Comparison of ENCODE assay signal across 23 mouse cellular contexts in genomic region chr11:70210681-70211080, GRCm38 (mm10). TPM values are rescaled to one million over a fixed set of nuclear protein-coding genes. Genes with fewer than 3 reads are reported as not detected.
DNase-seq lines count a peak whose midpoint lies in the region; ATAC-seq and TF ChIP-seq lines count a peak whose summit lies in the region.
"Had no signal": no experiment of that assay in that cellular context is flagged by ENCODE, and none has a peak within 500 bp of the region (broad histone marks: within the 10 kb centered on the region; RNA-seq: fewer than 3 reads in every experiment).

No protein-coding gene starts in this region.

- H3K4me3 ChIP-seq in lung, postnatal 0 days (ENCODE audit: low read depth, low read length), result no peak overlapping the region
- no peak overlapping the region for H3K4me3 ChIP-seq in myocyte
- H3K4me3 ChIP-seq: embryonic facial prominence, embryonic 15.5 days; erythroblast, embryonic 14.5 days; forebrain, embryonic 10.5 days; heart, embryonic 12.5 days; hindbrain, embryonic 10.5 days; hindbrain, embryonic 15.5 days had no signal

- no peak for TF ChIP-seq POLR2A in myocyte (IDR thresholded peaks at IDR 0.05; ENCODE audit: insufficient read length, low read depth)

- TF ChIP-seq EP300 in lung, postnatal 0 days (IDR thresholded peaks at IDR 0.05), result no peak

- H3ac ChIP-seq in myocyte (ENCODE audit: control insufficient read depth, insufficient read length), result no peak overlapping the region

- H3K9me3 ChIP-seq in lung, postnatal 0 days (ENCODE audit: low read length), result no peaks in the 10 kb centered on the region
- H3K9me3 ChIP-seq: embryonic facial prominence, embryonic 15.5 days; forebrain, embryonic 10.5 days; heart, embryonic 12.5 days; hindbrain, embryonic 10.5 days; hindbrain, embryonic 15.5 days had no signal

- no peak overlapping the region for H3K9ac ChIP-seq in lung, postnatal 0 days (replicated peaks; ENCODE audit: low read depth)
- H3K9ac ChIP-seq: embryonic facial prominence, embryonic 15.5 days; heart, embryonic 12.5 days; hindbrain, embryonic 15.5 days had no signal

- H3K4me2 ChIP-seq in lung, postnatal 0 days (replicated peaks; ENCODE audit: low read depth, low read length), result no peak overlapping the region
- H3K4me2 ChIP-seq in myocyte (ENCODE audit: low read depth), result peak overlapping the region; percentile 34
- H3K4me2 ChIP-seq: embryonic facial prominence, embryonic 15.5 days; heart, embryonic 12.5 days; hindbrain, embryonic 15.5 days had no signal

- no peak for ATAC-seq in lung, postnatal 0 days
- ATAC-seq: activated CD4-positive, CD25-positive, alpha-beta regulatory T cell, adult 4 months; forebrain, embryonic 16.5 days; intestine, embryonic 16.5 days had no signal

- peak; percentile 21 for DNase-seq in cerebellum, adult 9-10 months
- no peak for DNase-seq in cerebellum, postnatal 25 days
- peak; percentile 29 for DNase-seq in lung, postnatal 0 days (ENCODE audit: low spot score)
- no peak for DNase-seq in lung, postnatal 4 days
- DNase-seq in urinary bladder, adult 18-20 months (ENCODE audit: low spot score in 2 of 2), result no peak
- DNase-seq in layer of hippocampus, adult 8-10 months (ENCODE audit: low spot score in 2 of 2), result no peak
- DNase-seq: adrenal gland, postnatal 14 days; cerebellum, adult 18-20 months; cerebellum, postnatal 10 days; embryo, embryonic 11 days; gastrocnemius, postnatal 14 days had no signal

- peaks cover 21% of the 10 kb centered on the region for H3K27me3 ChIP-seq in lung, postnatal 0 days (replicated peaks; ENCODE audit: insufficient read depth, low read length)
- no peaks in the 10 kb centered on the region for H3K27me3 ChIP-seq in myocyte (ENCODE audit: control insufficient read depth, insufficient read depth, insufficient read length)

- H3K4me1 ChIP-seq in lung, postnatal 0 days (ENCODE audit: insufficient read depth, low read depth, low read length), result peaks cover 13% of the 10 kb centered on the region; the same call in 1 of the 2 replicates

- no peaks in the 10 kb centered on the region for H3K79me2 ChIP-seq in myocyte (ENCODE audit: control insufficient read depth, insufficient read depth)

- WGBS in lung, postnatal 0 days, result 71% methylated on average over 2 of the region's 2 CpGs

- no peak overlapping the region for H3K27ac ChIP-seq in lung, postnatal 0 days (ENCODE audit: low read length)
- H3K27ac ChIP-seq: embryonic facial prominence, embryonic 15.5 days; forebrain, embryonic 10.5 days; hindbrain, embryonic 10.5 days; hindbrain, embryonic 15.5 days had no signal

- no peaks in the 10 kb centered on the region for H3K36me3 ChIP-seq in lung, postnatal 0 days (ENCODE audit: insufficient read depth, low read length)
- no peaks in the 10 kb centered on the region for H3K36me3 ChIP-seq in myocyte (ENCODE audit: control insufficient read depth, insufficient read depth)
- H3K36me3 ChIP-seq: embryonic facial prominence, embryonic 15.5 days; forebrain, embryonic 10.5 days; heart, embryonic 12.5 days; hindbrain, embryonic 10.5 days; hindbrain, embryonic 15.5 days had no signal

- TF ChIP-seq CTCF in lung, postnatal 0 days (IDR thresholded peaks at IDR 0.05), result no peak

TF ChIP-seq in myocyte, 11 proteins besides CTCF, POLR2A, EP300 and RAD21:
- TF ChIP-seq MYOD1 (IDR thresholded peaks at IDR 0.05; ENCODE audit: control insufficient read depth in 1 of 3, insufficient read length in 2 of 3, low read depth in 2 of 3), result no peak
- no peak for TF ChIP-seq POLR2AphosphoS2 (IDR thresholded peaks at IDR 0.05; ENCODE audit: insufficient read length, low read depth)
- TF ChIP-seq MAX (IDR thresholded peaks at IDR 0.05; ENCODE audit: low read depth), result no peak
- no peak for TF ChIP-seq USF1 (IDR thresholded peaks at IDR 0.05; ENCODE audit: low read depth)
- TF ChIP-seq CEBPB (IDR thresholded peaks at IDR 0.05; ENCODE audit: insufficient read depth, poor library complexity, severe bottlenecking), result no peak
- TF ChIP-seq TCF3 (IDR thresholded peaks at IDR 0.05; ENCODE audit: insufficient read length, low read depth), result no peak
- no peak for TF ChIP-seq MYOG (IDR thresholded peaks at IDR 0.05; ENCODE audit: control insufficient read depth in 1 of 3, insufficient read depth in 1 of 3, insufficient read length in 2 of 3, low read depth in 2 of 3)
- no peak for TF ChIP-seq E2F4 (IDR thresholded peaks at IDR 0.05; ENCODE audit: insufficient read depth)
- no peak for TF ChIP-seq TCF12 (IDR thresholded peaks at IDR 0.05; ENCODE audit: insufficient read depth, poor library complexity, severe bottlenecking)

RNA-seq across cellular contexts. Expression of gene Slc16a11, which starts 1.9 kb away (rescaled TPM):
- 7.9 TPM in 2 replicates for polyA plus RNA-seq in lung, postnatal 0 days (2015; fragmentation: Nextera tagmentation; extraction: Ambion mirVana)
- polyA plus RNA-seq in myocyte (2012; fragmentation: generic; extraction: Trizol), result 17.4 TPM
- 10 to 100 TPM; 35.6 to 44.8 (median 42.1) TPM for total RNA-seq in layer of hippocampus, adult 8-10 months (2022)
- total RNA-seq: granulocyte monocyte progenitor cell, adult 5-6 weeks had no signal
- polyA plus RNA-seq: activated CD4-positive, CD25-positive, alpha-beta regulatory T cell, adult 4 months; erythroblast, embryonic 14.5 days had no signal

RNA-seq across cellular contexts. Expression of gene Slc16a13, which starts 10.2 kb away (rescaled TPM):
- polyA plus RNA-seq in lung, postnatal 0 days (2015; fragmentation: Nextera tagmentation; extraction: Ambion mirVana), result 4.5 and 6.0 TPM in 2 replicates
- polyA plus RNA-seq in myocyte (2012; fragmentation: generic; extraction: Trizol), result 4.8 TPM
- 1 to 10 TPM; 6.5 to 9.5 (median 7.4) TPM for total RNA-seq in layer of hippocampus, adult 8-10 months (2022)

RNA-seq across cellular contexts. Expression of gene Bcl6b, which starts 18.9 kb away (rescaled TPM):
- polyA plus RNA-seq in lung, postnatal 0 days (2015; fragmentation: Nextera tagmentation; extraction: Ambion mirVana), result 19.2 and 31.6 TPM in 2 replicates
- polyA plus RNA-seq in myocyte (2012; fragmentation: generic; extraction: Trizol), result 2.8 TPM
- total RNA-seq in layer of hippocampus, adult 8-10 months (2022), result 1 to 10 TPM in 1 of 4 experiments, under 1 TPM in 3; 0.91 to 1.9 (median 0.95) TPM
- total RNA-seq: granulocyte monocyte progenitor cell, adult 5-6 weeks had no signal

RNA-seq across cellular contexts. Expression of gene 0610010K14Rik, which starts 27.0 kb away (rescaled TPM):
- 115 and 118 TPM in 2 replicates for polyA plus RNA-seq in lung, postnatal 0 days (2015; fragmentation: Nextera tagmentation; extraction: Ambion mirVana)
- 75.5 TPM for polyA plus RNA-seq in myocyte (2012; fragmentation: generic; extraction: Trizol)
- total RNA-seq in layer of hippocampus, adult 8-10 months (2022), result 10 to 100 TPM; 39.3 to 45.7 (median 42.6) TPM

RNA-seq across cellular contexts. Expression of gene Gm21988, which starts 28.9 kb away (rescaled TPM):
- polyA plus RNA-seq in lung, postnatal 0 days (2015; fragmentation: Nextera tagmentation; extraction: Ambion mirVana), result 11.0 and 15.3 TPM in 2 replicates
- 9.2 TPM for polyA plus RNA-seq in myocyte (2012; fragmentation: generic; extraction: Trizol)
- 1 to 10 TPM; 2.5 to 8.6 (median 3.5) TPM for total RNA-seq in layer of hippocampus, adult 8-10 months (2022)
- total RNA-seq: common myeloid progenitor, adult 5-6 weeks had no signal

Comparison
In these comparisons a context has a peak if more than half of its experiments do, and no peak if none do; other contexts are left out.
1. DNase-seq: peak in cerebellum, adult 9-10 months (single experiment) and lung, postnatal 0 days (single experiment); none in cerebellum, postnatal 25 days (0 of 2), lung, postnatal 4 days (0 of 2), urinary bladder, adult 18-20 months (0 of 2) and layer of hippocampus, adult 8-10 months (0 of 2).